Mouse (Mus musculus): ENCODE results near the gene Lrrc27.

Gene Lrrc27

DNA sequence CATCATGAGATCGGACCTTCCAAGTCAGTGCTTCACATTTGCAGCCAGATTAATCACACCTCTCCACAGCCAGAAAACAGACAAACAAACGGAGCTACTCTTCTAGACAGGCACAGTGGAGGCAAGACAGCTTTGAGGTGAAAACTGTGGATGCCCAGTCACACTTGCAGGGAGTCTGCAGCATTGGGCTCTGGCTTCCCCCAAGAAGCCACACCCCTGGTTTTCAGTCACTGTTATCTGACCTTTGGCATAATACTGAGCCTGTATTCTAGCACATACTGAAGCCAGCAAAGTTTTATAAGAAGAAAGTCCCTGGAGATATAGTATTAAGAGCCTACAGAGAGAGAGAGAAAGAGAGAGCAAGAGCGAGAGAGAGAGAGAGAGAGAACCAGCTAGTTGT lies 26.6 kb downstream of the Lrrc27 start:
- DNase-seq (ENCODE audit: low spot score in 2 of 2), result no peak

DNA sequence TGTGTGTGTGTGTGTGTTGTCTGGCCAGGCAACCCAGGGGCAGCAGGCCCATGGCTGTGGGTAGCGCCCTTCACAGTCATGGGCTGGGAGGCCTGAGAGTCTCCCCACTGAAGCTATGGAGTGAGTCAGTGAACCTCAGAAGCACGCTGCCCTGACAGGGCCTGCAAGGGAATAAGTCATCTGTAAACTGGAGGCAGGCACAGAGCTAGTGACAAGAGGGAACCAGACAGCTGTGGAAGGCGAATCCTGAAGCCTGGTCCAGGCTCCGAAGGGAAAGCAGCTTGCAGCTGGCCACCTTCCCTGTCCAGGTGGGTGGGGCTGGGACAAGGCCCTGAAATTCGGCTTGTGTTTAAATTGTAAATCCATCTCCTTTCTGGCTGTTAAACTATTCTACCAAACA lies 33.3 kb downstream of the Lrrc27 start:
- DNase-seq (ENCODE audit: low spot score in 2 of 2), result no peak

GRCm38 (mm10) chr7:139246931-139247880 lies 34.4 kb downstream of the Lrrc27 start:
- peak; percentile 66 to 78 for DNase-seq (ENCODE audit: low spot score in 2 of 2)

GRCm38 (mm10) chr7:139247881-139248614 lies 35.3 kb downstream of the Lrrc27 start, which contains the start of gene Pwwp2b:
TSS of gene Pwwp2b (plus strand) at chr7:139248482.
- peak; percentile 47 to 65 for DNase-seq (ENCODE audit: low spot score in 2 of 2)

GRCm38 (mm10) chr7:139248615-139249405 lies 36.0 kb downstream of the Lrrc27 start:
- DNase-seq (ENCODE audit: low spot score in 2 of 2), result no peak

DNA sequence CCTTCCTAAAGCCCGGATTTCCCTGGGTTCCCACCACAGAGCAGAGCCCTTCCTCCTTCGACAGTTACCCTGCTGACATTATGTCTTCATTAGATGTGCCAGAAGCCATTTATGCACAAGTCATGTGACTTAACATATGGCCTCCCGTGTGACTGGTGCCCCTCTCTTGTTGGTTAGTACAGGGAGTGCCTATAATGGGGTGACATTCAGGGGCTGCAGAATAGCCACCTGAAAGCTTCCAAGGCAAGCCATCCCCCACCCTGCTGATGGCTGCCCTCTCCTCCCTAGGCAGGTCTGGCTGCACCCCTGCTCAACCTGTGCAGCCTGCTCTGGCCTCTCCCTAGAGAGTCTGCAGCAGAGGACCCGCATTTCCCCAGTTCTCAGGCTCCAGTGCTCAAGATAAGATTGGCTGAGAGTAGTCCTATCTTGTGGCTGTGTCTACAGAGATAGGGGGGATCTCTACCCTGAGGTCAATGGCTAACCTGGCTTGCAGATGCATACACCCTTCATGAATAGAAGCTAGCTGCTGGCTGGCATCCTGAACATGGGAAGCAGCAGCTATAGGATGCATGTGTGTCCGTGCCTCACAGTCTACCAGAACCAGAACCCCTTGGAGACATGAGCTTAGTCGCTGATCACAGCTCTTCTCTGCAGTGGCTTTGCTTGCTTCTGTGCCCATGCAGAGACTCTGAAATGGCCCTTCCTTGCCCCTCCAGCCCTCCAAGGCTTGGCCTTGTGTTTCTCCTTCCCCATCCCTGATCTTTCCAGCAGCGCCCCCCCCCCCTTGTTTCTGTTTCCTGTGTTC lies 36.8 kb downstream of the Lrrc27 start:
- no peak for DNase-seq (ENCODE audit: low spot score in 2 of 2)

DNA sequence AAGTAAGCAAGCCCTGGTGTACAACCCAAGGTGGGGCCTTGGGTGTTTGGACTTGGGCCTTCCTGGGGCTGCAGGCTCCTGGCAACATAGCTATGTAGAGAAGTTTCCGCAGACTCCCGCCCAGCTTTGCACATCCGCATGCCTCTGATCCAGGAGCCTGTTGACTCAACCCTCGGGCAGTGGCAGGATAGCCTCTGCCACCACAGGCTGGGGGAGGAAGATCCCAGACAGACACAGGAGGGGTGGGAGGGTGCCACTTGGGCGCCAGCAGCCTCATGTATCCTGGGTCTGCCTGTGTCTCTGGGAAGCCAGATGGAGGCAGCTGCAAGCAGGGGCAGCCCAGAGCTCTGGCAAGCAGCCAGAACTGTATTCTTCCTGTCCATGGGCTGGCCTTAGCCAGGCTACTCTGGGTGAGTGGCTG lies 39.1 kb downstream of the Lrrc27 start:
- no peak for DNase-seq (ENCODE audit: low spot score in 2 of 2)

DNA sequence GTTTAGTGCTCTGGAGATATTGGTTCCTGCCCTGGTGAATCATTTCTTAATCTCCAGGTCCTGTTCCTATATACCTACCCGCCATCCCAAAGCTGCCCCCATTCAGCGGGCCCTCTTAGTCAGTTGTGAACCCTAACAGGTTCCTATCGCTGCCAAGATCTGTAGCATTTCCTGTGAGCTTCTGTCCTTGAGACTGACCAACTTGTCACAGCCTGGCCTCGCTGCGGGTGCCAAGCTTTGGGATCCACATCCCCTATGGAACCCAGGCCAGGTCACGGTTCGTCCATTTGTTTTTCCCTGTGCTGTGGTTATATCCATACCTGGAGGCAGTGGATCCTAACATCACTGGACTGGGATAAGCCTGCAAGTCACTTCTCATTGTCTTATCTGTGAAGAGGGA lies 39.8 kb downstream of the Lrrc27 start:
- no peak for DNase-seq (ENCODE audit: low spot score in 2 of 2)

GRCm38 (mm10) chr7:139252986-139253385 lies 40.2 kb downstream of the Lrrc27 start:
- DNase-seq (ENCODE audit: low spot score in 2 of 2), result no peak

DNA sequence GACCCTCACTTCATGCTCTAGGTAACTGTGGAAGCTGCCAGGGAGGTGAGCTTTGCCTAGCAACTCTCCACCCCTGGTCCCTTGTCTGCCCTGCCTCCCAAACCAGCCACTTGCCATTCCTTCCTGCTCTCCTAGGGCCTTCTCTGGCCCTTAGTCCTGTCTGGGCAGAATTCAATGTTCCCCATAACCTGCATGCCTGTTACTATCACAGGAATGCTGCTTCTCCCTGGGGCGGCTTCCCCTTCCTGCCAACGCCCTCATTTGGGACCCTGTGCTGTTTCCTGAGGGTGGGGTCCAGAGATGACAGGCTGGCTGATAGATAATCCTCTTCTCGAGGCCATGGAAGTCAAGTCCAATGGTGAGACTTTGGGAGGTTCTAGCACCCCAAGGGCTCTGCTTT lies 40.7 kb downstream of the Lrrc27 start:
- DNase-seq (ENCODE audit: low spot score in 2 of 2), result no peak

DNA sequence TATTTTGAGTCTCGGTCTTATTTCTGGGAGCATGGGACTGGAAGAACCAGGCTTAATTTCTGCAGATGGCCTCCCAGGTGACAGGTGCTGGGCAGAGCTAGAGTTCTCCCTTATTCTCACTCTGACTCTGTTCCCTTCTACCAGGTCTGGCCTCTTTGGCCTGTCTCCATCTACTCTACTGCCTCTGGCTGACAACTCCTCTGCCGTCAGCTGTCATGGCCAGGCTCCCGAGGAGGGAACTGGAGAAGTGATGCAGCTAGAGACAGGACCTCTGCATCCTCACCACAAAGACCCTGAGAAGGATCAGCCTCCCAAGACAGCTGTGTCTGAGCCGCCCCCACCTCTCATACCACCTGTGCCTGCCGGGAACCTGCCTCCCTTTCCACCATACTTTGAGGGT lies 41.8 kb downstream of the Lrrc27 start:
- no peak for DNase-seq (ENCODE audit: low spot score in 2 of 2)

DNA sequence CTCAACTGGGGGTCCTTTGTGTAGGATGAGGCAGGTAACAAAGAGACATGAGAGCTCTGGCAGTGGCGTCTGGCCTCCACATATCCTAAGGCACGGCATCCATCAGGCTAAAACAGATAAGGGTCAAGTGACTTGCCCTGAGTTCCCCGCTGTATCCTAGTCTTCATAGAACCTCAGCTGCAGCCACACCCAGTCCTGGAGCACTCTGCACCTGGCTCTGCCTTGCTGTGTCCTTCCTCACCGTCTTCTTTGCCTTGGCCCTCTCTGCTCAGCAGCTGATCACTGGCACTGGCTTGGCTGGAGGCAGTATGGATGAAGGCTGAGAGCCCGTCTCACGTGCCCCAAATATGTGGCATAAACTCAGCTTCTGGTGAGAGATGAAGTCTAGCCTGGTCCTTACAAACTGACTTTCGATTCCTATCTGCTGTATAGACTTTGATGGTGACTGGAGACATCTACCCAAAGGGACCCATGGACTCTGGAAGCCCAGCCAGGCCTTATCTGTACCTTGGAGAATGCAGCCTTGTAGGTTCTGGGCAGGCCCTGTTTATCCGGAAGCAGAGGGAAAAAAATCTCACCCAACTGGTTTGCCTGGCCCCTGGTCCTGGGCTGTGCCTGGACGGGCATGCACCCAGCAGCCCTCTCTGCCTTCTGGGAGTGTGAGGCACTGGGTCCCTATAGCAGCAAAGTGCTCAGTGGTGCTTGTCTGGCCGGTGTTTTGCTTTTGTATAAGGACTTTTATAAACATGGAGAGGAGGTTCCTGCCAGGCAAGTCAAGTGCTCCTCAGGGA lies 45.2 kb downstream of the Lrrc27 start:
- DNase-seq (ENCODE audit: low spot score in 2 of 2), result no peak

GRCm38 (mm10) chr7:139264337-139264736 lies 51.5 kb downstream of the Lrrc27 start:
- no peak for DNase-seq (ENCODE audit: low spot score in 2 of 2)

- no peak for DNase-seq (ENCODE audit: low spot score in 2 of 2)
Observed at GRCm38 (mm10) chr7:139265634-139266033, 52.8 kb downstream of the Lrrc27 start.

GRCm38 (mm10) chr7:139266431-139266830 lies 53.6 kb downstream of the Lrrc27 start:
- DNase-seq (ENCODE audit: low spot score in 2 of 2), result no peak

GRCm38 (mm10) chr7:139266886-139267870 lies 54.4 kb downstream of the Lrrc27 start:
- DNase-seq (ENCODE audit: low spot score in 2 of 2), result no peak

DNA sequence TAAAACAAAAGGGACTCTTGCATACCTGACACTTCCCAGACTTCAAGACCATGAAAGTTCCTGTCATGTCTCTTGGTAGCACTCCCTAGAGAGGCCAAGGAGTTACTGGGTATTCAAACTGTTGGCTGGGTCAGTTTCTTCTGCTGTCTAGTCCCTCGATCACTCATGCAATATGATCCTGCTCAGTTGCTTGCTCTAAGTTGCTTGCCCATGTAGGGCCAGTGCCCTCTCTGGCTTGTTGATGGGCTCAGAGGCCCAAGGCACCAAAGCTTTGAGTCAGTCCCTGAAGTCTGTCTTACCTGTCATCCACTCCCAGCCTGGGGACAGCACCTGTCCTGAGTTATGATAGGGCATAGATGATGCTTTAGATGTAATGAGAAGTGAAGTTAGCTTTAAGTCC lies 58.0 kb downstream of the Lrrc27 start:
- DNase-seq (ENCODE audit: low spot score in 2 of 2), result no peak

GRCm38 (mm10) chr7:139271871-139272270 lies 59.1 kb downstream of the Lrrc27 start:
- peak; percentile 74 to 75 for DNase-seq (ENCODE audit: low spot score in 2 of 2)

All from right cerebral cortex, adult 2 months (tissue).